Mouse (Mus musculus) lung, postnatal 0 days (tissue): ENCODE results near the gene Pcsk6. TPM values are rescaled to one million over a fixed set of nuclear protein-coding genes. Genes with fewer than 3 reads are reported as not detected.

Source experiments
- ATAC-seq: fragments of 200-750 bp; cut with Nextera tagmentation; 2 replicates; pipeline ENCODE4 v1.8.0; 2017; ENCODE audit warnings: moderate library complexity
- DNase-seq: peaks from one replicate; pipeline ENCODE4 v3.0.0-alpha.2; 2016; ENCODE audit warnings: low spot score
- H3K27ac ChIP-seq: fragments of 300-500 bp; sonication (generic); 2 replicates; pipeline ENCODE4 v1.5.1; 2014; ENCODE audit warnings: antibody characterized with exemption, mild to moderate bottlenecking, low read length, mixed read lengths
- H3K27me3 ChIP-seq: fragments of 300-500 bp; sonication (generic); replicated peaks from 2 replicates; pipeline ENCODE4 v1.6.1; 2014; ENCODE audit warnings: low read length, mixed read lengths; ENCODE audit not compliant: insufficient read depth
- H3K36me3 ChIP-seq: fragments of 300-500 bp; sonication (generic); 2 replicates; pipeline ENCODE4 v1.6.1; 2014; ENCODE audit warnings: low read length, mixed read lengths; ENCODE audit not compliant: insufficient read depth
- H3K4me1 ChIP-seq: fragments of 300-500 bp; sonication (generic); 2 replicates; pipeline ENCODE4 v1.6.1; 2014; ENCODE audit warnings: antibody characterized with exemption, low read depth, low read length, mixed read lengths; ENCODE audit not compliant: insufficient read depth
- H3K4me2 ChIP-seq: fragments of 300-500 bp; sonication (generic); replicated peaks from 2 replicates; pipeline ENCODE4 v1.6.1; 2014; ENCODE audit warnings: low read depth, mild to moderate bottlenecking, low read length, moderate library complexity, mixed read lengths
- H3K4me3 ChIP-seq: fragments of 300-500 bp; sonication (generic); 2 replicates; pipeline ENCODE4 v1.5.1; 2014; ENCODE audit warnings: low read depth, low read length
- H3K9ac ChIP-seq: fragments of 300-500 bp; sonication (generic); replicated peaks from 2 replicates; pipeline ENCODE4 v1.6.1; 2014; ENCODE audit warnings: low read depth, mild to moderate bottlenecking
- H3K9me3 ChIP-seq: fragments of 300-500 bp; sonication (generic); 2 replicates; pipeline ENCODE4 v1.6.1; 2016; ENCODE audit warnings: low read length, mixed read lengths
- CTCF ChIP-seq: IDR thresholded peaks from 2 replicates; pipeline ENCODE4 v1.5.1; 2016; ENCODE audit warnings: antibody characterized with exemption, mild to moderate bottlenecking
- EP300 ChIP-seq: IDR thresholded peaks from 2 replicates; pipeline ENCODE4 v1.6.1; 2016; ENCODE audit warnings: antibody characterized with exemption, mild to moderate bottlenecking, control low read depth
- WGBS: fragments of 180-500 bp; shearing (Covaris S2); extraction: QIAGEN DNeasy Blood & Tissue Kit; methylation state at CpG from one replicate; pipeline ENCODE4 v1.1.7; 2014; 5-methylcytosine and 5-hydroxymethylcytosine counted together
- polyA plus RNA-seq: library from polyadenylated mRNA; unstranded; fragments of >200 nt; fragmentation: Nextera tagmentation; extraction: Ambion mirVana; gene quantifications from 2 replicates; pipeline ENCODE4 v1.2.1, GENCODE M21; 2015

Pcsk6 gene
- polyA plus RNA-seq, 1 experiment from 2014 or later: 1.4 TPM

GRCm38 (mm10) chr7:66084546-66084945, 223.0 kb downstream of the Pcsk6 start:
- H3K4me1 ChIP-seq: peaks cover 3% of the 10 kb centered on the region; the same call in 1 of the 2 replicates
- H3K9ac ChIP-seq: no peak overlapping the region
- H3K4me3 ChIP-seq: no peak overlapping the region
- WGBS: 64% methylated on average over 7 of the region's 7 CpGs
- H3K9me3 ChIP-seq: no peaks in the 10 kb centered on the region
- peaks cover 50% of the 10 kb centered on the region; the same call in 1 of the 2 replicates for H3K36me3 ChIP-seq
- ATAC-seq (no peak), DNase-seq (no peak)
- H3K4me2 ChIP-seq: no peak overlapping the region
- H3K27ac ChIP-seq: no peak overlapping the region
- TF ChIP-seq CTCF (no peak), EP300 (no peak)
- no peaks in the 10 kb centered on the region for H3K27me3 ChIP-seq

- H3K4me1 ChIP-seq: no peaks in the 10 kb centered on the region
- no peaks in the 10 kb centered on the region for H3K27me3 ChIP-seq
- H3K4me3 ChIP-seq: no peak overlapping the region
- H3K4me2 ChIP-seq: no peak overlapping the region
- no peak for DNase-seq
- no peak overlapping the region for H3K27ac ChIP-seq
- TF ChIP-seq CTCF (no peak), EP300 (no peak)
- H3K9ac ChIP-seq: no peak overlapping the region
- 83% methylated on average over 4 of the region's 4 CpGs for WGBS
- no peak for ATAC-seq
- peaks cover 66% of the 10 kb centered on the region for H3K36me3 ChIP-seq
- no peaks in the 10 kb centered on the region for H3K9me3 ChIP-seq
Observed at GRCm38 (mm10) chr7:66087652-66088051, 226.1 kb downstream of the Pcsk6 start.

- 91% methylated on average over 2 of the region's 2 CpGs for WGBS
- DNase-seq (no peak), ATAC-seq (no peak)
- no peaks in the 10 kb centered on the region for H3K9me3 ChIP-seq
- H3K27ac ChIP-seq: no peak overlapping the region
- H3K27me3 ChIP-seq: no peaks in the 10 kb centered on the region
- no peak for TF ChIP-seq EP300
- no peak for TF ChIP-seq CTCF
- H3K36me3 ChIP-seq: peaks cover 66% of the 10 kb centered on the region
- H3K9ac ChIP-seq: no peak overlapping the region
- H3K4me1 ChIP-seq: no peaks in the 10 kb centered on the region
- H3K4me3 ChIP-seq: no peak overlapping the region
- no peak overlapping the region for H3K4me2 ChIP-seq
Observed at GRCm38 (mm10) chr7:66088077-66088476, 226.5 kb downstream of the Pcsk6 start.

- H3K27me3 ChIP-seq: no peaks in the 10 kb centered on the region
- TF ChIP-seq CTCF: no peak
- TF ChIP-seq EP300: no peak
- no peaks in the 10 kb centered on the region for H3K4me1 ChIP-seq
- no peak overlapping the region for H3K4me2 ChIP-seq
- H3K36me3 ChIP-seq: peaks cover 41% of the 10 kb centered on the region
- WGBS: 90% methylated on average over 11 of the region's 11 CpGs
- no peak overlapping the region for H3K27ac ChIP-seq
- H3K9me3 ChIP-seq: no peaks in the 10 kb centered on the region
- ATAC-seq (no peak), DNase-seq (no peak)
- no peak overlapping the region for H3K4me3 ChIP-seq
- H3K9ac ChIP-seq: no peak overlapping the region
Observed at GRCm38 (mm10) chr7:66090676-66091190, 229.2 kb downstream of the Pcsk6 start.

- no peak overlapping the region for H3K4me2 ChIP-seq
- WGBS: 73% methylated on average over 7 of the region's 7 CpGs
- H3K4me3 ChIP-seq: no peak overlapping the region
- H3K27me3 ChIP-seq: no peaks in the 10 kb centered on the region
- H3K36me3 ChIP-seq: peaks cover 38% of the 10 kb centered on the region
- no peaks in the 10 kb centered on the region for H3K9me3 ChIP-seq
- H3K4me1 ChIP-seq: no peaks in the 10 kb centered on the region
- ATAC-seq (no peak), DNase-seq (no peak)
- H3K27ac ChIP-seq: no peak overlapping the region
- TF ChIP-seq CTCF: no peak
- no peak for TF ChIP-seq EP300
- H3K9ac ChIP-seq: no peak overlapping the region
Observed at GRCm38 (mm10) chr7:66091553-66091952, 230.0 kb downstream of the Pcsk6 start.

- Histone ChIP-seq H3K27me3 (no peaks in the 10 kb centered on the region), H3K9me3 (no peaks in the 10 kb centered on the region), H3K9ac (no peak overlapping the region), H3K27ac (no peak overlapping the region), H3K4me3 (no peak overlapping the region), H3K4me2 (no peak overlapping the region), H3K36me3 (peaks cover 30% of the 10 kb centered on the region), H3K4me1 (no peaks in the 10 kb centered on the region)
- ATAC-seq (no peak), DNase-seq (no peak)
- 87% methylated on average over 8 of the region's 8 CpGs for WGBS
- TF ChIP-seq EP300 (no peak), CTCF (no peak)
Observed at GRCm38 (mm10) chr7:66092656-66093055, 231.1 kb downstream of the Pcsk6 start.

- Histone ChIP-seq H3K36me3 (peaks cover 16% of the 10 kb centered on the region), H3K27me3 (no peaks in the 10 kb centered on the region)
Observed at GRCm38 (mm10) chr7:66094141-66094540, 232.6 kb downstream of the Pcsk6 start.

More at GRCm38 (mm10) chr7:66094141-66094540, 232.6 kb downstream of the Pcsk6 start:
- no peak overlapping the region for H3K27ac ChIP-seq
- H3K4me3 ChIP-seq: no peak overlapping the region
- H3K9ac ChIP-seq: no peak overlapping the region
- H3K4me1 ChIP-seq: no peaks in the 10 kb centered on the region
- DNase-seq: no peak
- TF ChIP-seq EP300 (no peak), CTCF (no peak)
- no peaks in the 10 kb centered on the region for H3K9me3 ChIP-seq
- H3K4me2 ChIP-seq: no peak overlapping the region
- no peak for ATAC-seq
- 71% methylated on average over 5 of the region's 5 CpGs for WGBS
